Mouse (Mus musculus) MEL (cell line): Measurements from ENCODE around the gene Eif2b5. TPM values are rescaled to one million over a fixed set of nuclear protein-coding genes. Genes with fewer than 3 reads are reported as not detected.

ENCODE experiments used
- DNase-seq: peaks from one replicate; pipeline ENCODE4 v3.0.0; 2011; ENCODE audit warnings: low read depth, low spot score
- H3K27ac ChIP-seq: 2 replicates; pipeline ENCODE4 v1.5.1; 2012; ENCODE audit warnings: low read depth, mild to moderate bottlenecking, control low read depth, low read length, moderate library complexity; ENCODE audit not compliant: control insufficient read depth
- H3K27me3 ChIP-seq, 2 experiments: fragments of 150-350 bp in 1 of 2; sonication (generic) in 1 of 2; 2 replicates each; pipeline ENCODE4 v1.6.1; 2012; ENCODE audit warnings: low read length in 2 of 2, mild to moderate bottlenecking in 2 of 2, improper control_type of control experiment in 1 of 2, moderate library complexity in 1 of 2; ENCODE audit not compliant: insufficient read depth in 2 of 2, control insufficient read depth in 1 of 2
- H3K36me3 ChIP-seq, 2 experiments: 2 replicates each; pipeline ENCODE4 v1.6.1; 2012 to 2014; ENCODE audit warnings: low read length in 2 of 2, improper control_type of control experiment in 1 of 2, inconsistent platforms in 1 of 2, mild to moderate bottlenecking in 1 of 2; ENCODE audit not compliant: insufficient read depth in 2 of 2, control insufficient read depth in 1 of 2
- H3K4me1 ChIP-seq, 2 experiments: fragments of 150-350 bp in 1 of 2; sonication (generic) in 1 of 2; 2 replicates each; pipeline ENCODE4 v1.6.1; 2012; ENCODE audit warnings: low read length in 2 of 2, improper control_type of control experiment in 1 of 2, mild to moderate bottlenecking in 1 of 2; ENCODE audit not compliant: insufficient read depth in 2 of 2, control insufficient read depth in 1 of 2
- H3K4me3 ChIP-seq, 2 experiments: fragments of 150-350 bp in 1 of 2; sonication (generic) in 1 of 2; 2 replicates each; pipeline ENCODE4 v1.5.1; 2012; ENCODE audit warnings: low read depth in 2 of 2, low read length in 2 of 2, mild to moderate bottlenecking in 2 of 2, moderate library complexity in 2 of 2, control low read depth in 1 of 2, improper control_type of control experiment in 1 of 2; ENCODE audit not compliant: control insufficient read depth in 1 of 2, insufficient read depth in 1 of 2
- H3K79me2 ChIP-seq: 2 replicates; pipeline ENCODE4 v1.6.1; 2012; ENCODE audit warnings: mild to moderate bottlenecking, low read length, moderate library complexity; ENCODE audit not compliant: control insufficient read depth, poor library complexity, insufficient read depth
- H3K9ac ChIP-seq: 2 replicates; pipeline ENCODE4 v1.6.1; 2012; ENCODE audit warnings: low read depth, mild to moderate bottlenecking, control low read depth, low read length, moderate library complexity; ENCODE audit not compliant: control insufficient read depth, poor library complexity, severe bottlenecking
- H3K9me3 ChIP-seq: fragments of 150-350 bp; sonication (generic); replicated peaks from 2 replicates; pipeline ENCODE4 v1.6.1; 2012; ENCODE audit warnings: mild to moderate bottlenecking, low read length, improper control_type of control experiment, moderate library complexity; ENCODE audit not compliant: insufficient read depth
- BHLHE40 ChIP-seq: IDR thresholded peaks from 2 replicates; pipeline ENCODE4 v1.6.1; 2012; ENCODE audit warnings: low read depth, mild to moderate bottlenecking, inconsistent platforms, low read length, improper control_type of control experiment, borderline replicate concordance
- E2F4 ChIP-seq: IDR thresholded peaks from 2 replicates; pipeline ENCODE4 v1.6.1; 2011; ENCODE audit warnings: low read depth, low read length, improper control_type of control experiment, borderline replicate concordance
- ETS1 ChIP-seq: IDR thresholded peaks from 2 replicates; pipeline ENCODE4 v1.6.1; 2012; ENCODE audit warnings: low read depth, mild to moderate bottlenecking, inconsistent platforms, low read length, improper control_type of control experiment, moderate library complexity
- GATA1 ChIP-seq: IDR thresholded peaks from 2 replicates; pipeline ENCODE4 v1.6.1; 2011; ENCODE audit warnings: low read depth, low read length, improper control_type of control experiment
- HCFC1 ChIP-seq: IDR thresholded peaks from 2 replicates; pipeline ENCODE4 v1.6.1; 2012; ENCODE audit warnings: low read depth, mild to moderate bottlenecking, inconsistent platforms, low read length, improper control_type of control experiment, moderate library complexity
- JUND ChIP-seq: IDR thresholded peaks from 2 replicates; pipeline ENCODE4 v1.6.1; 2011; ENCODE audit warnings: low read depth, mild to moderate bottlenecking, improper control_type of control experiment, low read length
- KAT2A ChIP-seq: conservative IDR thresholded peaks from 2 replicates; pipeline ENCODE4 v1.6.1; 2012; ENCODE audit warnings: low read depth, low read length, improper control_type of control experiment, inconsistent platforms
- MAX ChIP-seq: IDR thresholded peaks from 2 replicates; pipeline ENCODE4 v1.6.1; 2011; ENCODE audit warnings: low read length, improper control_type of control experiment
- MEF2A ChIP-seq: IDR thresholded peaks from 2 replicates; pipeline ENCODE4 v1.6.1; 2014; ENCODE audit warnings: low read depth, mild to moderate bottlenecking, inconsistent platforms, low read length, improper control_type of control experiment; ENCODE audit not compliant: poor library complexity, insufficient replicate concordance, severe bottlenecking; ENCODE audit errors: extremely low read depth
- MYB ChIP-seq: IDR thresholded peaks from 2 replicates; pipeline ENCODE4 v1.6.1; 2011; ENCODE audit warnings: mild to moderate bottlenecking, low read depth, low read length, improper control_type of control experiment
- NELFE ChIP-seq: IDR thresholded peaks from 2 replicates; pipeline ENCODE4 v1.6.1; 2011; ENCODE audit warnings: low read depth, low read length, improper control_type of control experiment
- NRF1 ChIP-seq: IDR thresholded peaks from 2 replicates; pipeline ENCODE4 v1.6.1; 2014; ENCODE audit warnings: low read depth, mild to moderate bottlenecking, inconsistent platforms, low read length, improper control_type of control experiment, moderate library complexity; ENCODE audit not compliant: poor library complexity, insufficient read depth, severe bottlenecking
- POLR2A ChIP-seq, 2 experiments: IDR thresholded peaks; 2 replicates each; pipeline ENCODE4 v1.6.1; 2011 to 2012; ENCODE audit warnings: low read length in 2 of 2, mild to moderate bottlenecking in 2 of 2, control low read depth in 1 of 2, improper control_type of control experiment in 1 of 2, low read depth in 1 of 2, moderate library complexity in 1 of 2; ENCODE audit not compliant: control insufficient read depth in 1 of 2, insufficient read depth in 1 of 2, poor library complexity in 1 of 2
- POLR2AphosphoS5 ChIP-seq: IDR thresholded peaks from 2 replicates; pipeline ENCODE4 v1.6.1; 2012; ENCODE audit warnings: low read depth, borderline replicate concordance, mild to moderate bottlenecking, inconsistent platforms, low read length, moderate library complexity, mixed read lengths
- RCOR1 ChIP-seq: IDR thresholded peaks from 2 replicates; pipeline ENCODE4 v1.6.1; 2012; ENCODE audit warnings: low read depth, mild to moderate bottlenecking, inconsistent platforms, low read length, improper control_type of control experiment
- SIN3A ChIP-seq: IDR thresholded peaks from 2 replicates; pipeline ENCODE4 v1.6.1; 2012; ENCODE audit warnings: low read length, improper control_type of control experiment, inconsistent platforms
- TAL1 ChIP-seq: IDR thresholded peaks from 2 replicates; pipeline ENCODE4 v1.6.1; 2012; ENCODE audit warnings: mild to moderate bottlenecking, inconsistent platforms, low read length, moderate library complexity, mixed read lengths
- TBP ChIP-seq: IDR thresholded peaks from 2 replicates; pipeline ENCODE4 v1.8.0; 2011; ENCODE audit warnings: low read depth, low read length, improper control_type of control experiment
- TCF12 ChIP-seq: IDR thresholded peaks from 2 replicates; pipeline ENCODE4 v1.6.1; 2014; ENCODE audit warnings: low read depth, mild to moderate bottlenecking, inconsistent platforms, low read length, improper control_type of control experiment, moderate library complexity
- ZC3H11A ChIP-seq: IDR thresholded peaks from 2 replicates; pipeline ENCODE4 v1.6.1; 2012; ENCODE audit warnings: low read depth, mild to moderate bottlenecking, inconsistent platforms, low read length, improper control_type of control experiment
- ZKSCAN1 ChIP-seq: IDR thresholded peaks from 2 replicates; pipeline ENCODE4 v1.6.1; 2012; ENCODE audit warnings: low read depth, mild to moderate bottlenecking, inconsistent platforms, low read length, improper control_type of control experiment, moderate library complexity
- ZMIZ1 ChIP-seq: IDR thresholded peaks from 2 replicates; pipeline ENCODE4 v1.6.1; 2012; ENCODE audit warnings: low read depth, mild to moderate bottlenecking, inconsistent platforms, low read length, improper control_type of control experiment, moderate library complexity
- ZNF384 ChIP-seq: IDR thresholded peaks from 2 replicates; pipeline ENCODE4 v1.6.1; 2012; ENCODE audit warnings: low read depth, mild to moderate bottlenecking, inconsistent platforms, low read length, improper control_type of control experiment
- polyA plus RNA-seq, 2 experiments: library from polyadenylated mRNA; stranded (reverse) in 1 of 2; unstranded in 1 of 2; fragments of >175 nt in 1 of 2; fragments of >200 nt in 1 of 2; gene quantifications; 2 replicates each; pipeline versions ENCODE4 v1.2.1 to v1.2.4; 2012; ENCODE audit warnings: low replicate concordance in 2 of 2, low read depth in 1 of 2; ENCODE audit not compliant: insufficient read length in 2 of 2, insufficient read depth in 1 of 2, missing spikeins in 1 of 2
- total RNA-seq: library from RNA; depleted of rRNA; stranded (reverse); fragments of 300-350 nt; gene quantifications from 2 replicates; pipeline ENCODE4 v1.2.3, GENCODE M21; 2012

Gene Eif2b5
- total and polyA plus RNA-seq, 3 experiments = 91.1 to 131 (median 115) TPM

DNA sequence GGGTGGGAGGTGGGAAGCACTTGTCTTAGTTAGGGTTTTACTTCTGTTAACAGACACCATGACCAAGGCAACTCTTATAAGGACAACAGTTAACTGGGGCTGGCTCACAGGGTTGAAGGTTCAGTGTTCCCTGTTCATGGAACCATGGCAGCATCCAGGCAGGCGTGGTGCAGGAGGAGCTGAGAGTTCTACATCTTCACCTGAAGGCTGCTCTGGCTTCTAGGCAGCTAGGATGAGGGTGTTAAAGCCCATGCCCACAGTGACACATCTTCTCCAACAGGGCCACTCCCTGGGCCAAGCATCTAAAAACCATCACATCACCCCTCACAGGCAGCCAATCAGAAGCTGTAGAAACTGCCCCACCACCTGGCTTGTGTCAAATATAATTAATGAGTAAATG lies 26.9 kb upstream of the Eif2b5 start:
- no peak overlapping the region for H3K4me3 ChIP-seq
- H3K79me2 ChIP-seq = no peaks in the 10 kb centered on the region
- DNase-seq = no peak
- H3K9me3 ChIP-seq = no peaks in the 10 kb centered on the region
- H3K36me3 ChIP-seq = no peaks in the 10 kb centered on the region
- no peak overlapping the region for H3K27ac ChIP-seq
- H3K4me1 ChIP-seq = peaks cover 0 to 4% of the 10 kb centered on the region in 2 experiments; a peak in 2 of 4 replicates
- H3K27me3 ChIP-seq = no peaks in the 10 kb centered on the region
- no peak for TF ChIP-seq NRF1
- no peak for TF ChIP-seq GATA1
- no peak for TF ChIP-seq E2F4
- TF ChIP-seq ZMIZ1 = no peak
- no peak for TF ChIP-seq ZC3H11A
- TF ChIP-seq JUND = no peak
- TF ChIP-seq ZNF384 = no peak
- no peak for TF ChIP-seq NELFE
- TF ChIP-seq TCF12 = no peak
- TF ChIP-seq RCOR1 = no peak
- no peak for TF ChIP-seq KAT2A
- no peak for TF ChIP-seq HCFC1
- no peak overlapping the region for H3K9ac ChIP-seq

DNA sequence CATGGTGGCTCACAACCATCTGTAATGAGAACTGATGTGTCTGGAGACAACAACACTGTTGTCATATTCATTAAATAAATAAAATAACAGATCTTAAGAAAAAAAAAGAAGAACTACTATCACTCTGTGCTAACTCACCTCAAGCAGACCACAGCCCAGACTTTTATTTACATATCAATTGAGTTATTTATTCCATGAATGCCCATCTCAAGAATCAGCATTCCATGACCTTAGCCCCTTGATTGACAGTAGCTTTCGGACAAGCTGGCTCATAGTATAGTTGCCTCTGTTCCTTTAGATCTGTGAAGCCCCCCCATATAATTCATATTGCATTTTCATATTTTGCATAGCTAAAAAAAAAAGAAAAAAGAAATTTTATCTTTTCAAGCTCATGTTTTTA lies 24.9 kb upstream of the Eif2b5 start:
- no peak overlapping the region for H3K4me3 ChIP-seq
- H3K9ac ChIP-seq = no peak overlapping the region
- no peaks in the 10 kb centered on the region for H3K27me3 ChIP-seq
- H3K4me1 ChIP-seq = peaks cover 0 to 6% of the 10 kb centered on the region in 2 experiments; a peak in 2 of 4 replicates
- H3K9me3 ChIP-seq = no peaks in the 10 kb centered on the region
- DNase-seq = no peak
- TF ChIP-seq ZNF384 (no peak), GATA1 (no peak), SIN3A (no peak), MYB (no peak), TBP (no peak), KAT2A (no peak), ETS1 (no peak), ZC3H11A (no peak), E2F4 (no peak), ZKSCAN1 (no peak), TAL1 (no peak), POLR2AphosphoS5 (no peak), HCFC1 (no peak), POLR2A (IDR thresholded peaks at IDR 0.05; ENCODE audit: control insufficient read depth in 1 of 2, insufficient read depth in 1 of 2, low read depth in 1 of 2, low read length in 2 of 2, poor library complexity in 1 of 2) (no peak), MEF2A (no peak), MAX (no peak), BHLHE40 (no peak)
- TF ChIP-seq, all 39 proteins: peak for 0
- H3K36me3 ChIP-seq = no peaks in the 10 kb centered on the region
- no peaks in the 10 kb centered on the region for H3K79me2 ChIP-seq
- no peak overlapping the region for H3K27ac ChIP-seq
